Mouse (Mus musculus) liver, embryonic 13.5 days (tissue): ENCODE results near the gene Gm29427. TPM values are rescaled to one million over a fixed set of nuclear protein-coding genes. Genes with fewer than 3 reads are reported as not detected.

ENCODE experiments used
- ATAC-seq: fragments of 200-750 bp; cut with Nextera tagmentation; 2 replicates; pipeline ENCODE4 v1.8.0; 2017; ENCODE audit warnings: low read depth, mild to moderate bottlenecking, moderate number of reproducible peaks, moderate library complexity
- DNase-seq: peaks from one replicate; pipeline ENCODE4 v3.0.0; 2022
- H3K27ac ChIP-seq: fragments of 300-500 bp; sonication (generic); 2 replicates; pipeline ENCODE4 v1.5.1; 2015; ENCODE audit warnings: moderate library complexity, mild to moderate bottlenecking, inconsistent platforms
- H3K27me3 ChIP-seq: fragments of 300-500 bp; sonication (generic); 2 replicates; pipeline ENCODE4 v1.6.1; 2015; ENCODE audit warnings: mild to moderate bottlenecking, inconsistent platforms
- H3K36me3 ChIP-seq: fragments of 300-500 bp; sonication (generic); 2 replicates; pipeline ENCODE4 v1.6.1; 2015; ENCODE audit warnings: mild to moderate bottlenecking, inconsistent platforms
- H3K4me1 ChIP-seq: fragments of 300-500 bp; sonication (generic); replicated peaks from 2 replicates; pipeline ENCODE4 v1.6.1; 2015; ENCODE audit warnings: inconsistent platforms
- H3K4me2 ChIP-seq: fragments of 300-500 bp; sonication (generic); 2 replicates; pipeline ENCODE4 v1.6.1; 2015; ENCODE audit warnings: inconsistent platforms, mild to moderate bottlenecking, moderate library complexity
- H3K4me3 ChIP-seq: fragments of 300-500 bp; sonication (generic); replicated peaks from 2 replicates; pipeline ENCODE4 v1.5.1; 2015; ENCODE audit warnings: mild to moderate bottlenecking, inconsistent platforms
- H3K9ac ChIP-seq: fragments of 300-500 bp; sonication (generic); 2 replicates; pipeline ENCODE4 v1.6.1; 2015; ENCODE audit warnings: mild to moderate bottlenecking, inconsistent platforms
- H3K9me3 ChIP-seq: fragments of 300-500 bp; sonication (generic); replicated peaks from 2 replicates; pipeline ENCODE4 v1.6.1; 2016; ENCODE audit warnings: inconsistent platforms
- WGBS: fragments of 180-500 bp; shearing (Covaris S2); methylation state at CpG from one replicate; pipeline ENCODE4 v1.1.7; 2015; ENCODE audit not compliant: insufficient replicate concordance; 5-methylcytosine and 5-hydroxymethylcytosine counted together
- polyA plus RNA-seq: library from polyadenylated mRNA; unstranded; fragments of >200 nt; fragmentation: Nextera tagmentation; extraction: Ambion mirVana; gene quantifications from 2 replicates; pipeline ENCODE4 v1.2.1, GENCODE M21; 2015

Gm29427 gene
- not detected in 2 replicates for polyA plus RNA-seq

DNA sequence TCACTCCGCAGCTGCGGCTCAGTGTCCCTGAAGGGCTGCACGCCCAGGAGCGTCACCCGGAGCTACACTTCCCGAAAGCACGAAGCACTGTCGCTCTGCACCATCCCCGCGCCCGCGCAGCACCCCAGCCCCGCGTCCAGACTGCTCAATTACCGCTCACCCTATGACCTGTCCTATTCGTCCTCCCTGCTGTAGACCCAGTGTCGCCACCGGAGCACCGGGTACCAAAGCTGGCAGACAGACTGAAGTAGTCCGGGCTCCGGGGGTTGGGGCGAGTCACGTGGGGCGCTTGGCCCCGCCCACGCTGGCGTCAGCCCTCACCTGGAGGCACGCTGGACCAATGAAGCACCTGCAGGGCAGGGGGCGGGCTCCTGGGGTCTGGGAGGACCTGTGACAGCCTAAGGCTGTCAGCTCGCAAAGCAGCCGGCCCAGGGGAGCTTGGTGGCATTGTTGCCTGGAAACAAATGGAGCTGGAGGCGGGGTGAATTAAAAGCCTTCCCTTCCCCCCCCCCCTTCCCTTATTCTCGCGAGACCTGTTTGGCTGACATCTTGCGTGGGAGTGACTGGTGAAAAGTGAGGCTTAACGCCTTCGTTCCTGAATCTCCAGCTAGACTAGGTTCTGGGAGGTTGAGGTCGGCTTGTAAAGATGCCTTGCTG, at the start of gene Gm29427:
Gene Gm29427, minus strand, starts transcription at position 239 of the 657 bp plus-strand sequence.
- ATAC-seq (peak; percentile 88), DNase-seq (peak; percentile 95)
- H3K9ac ChIP-seq = peak within 1 kb of the TSS; percentile 89
- peaks cover 49% of the 10 kb centered on the region for H3K4me1 ChIP-seq
- peak within 1 kb of the TSS; percentile 98 for H3K4me2 ChIP-seq
- no peaks in the 10 kb centered on the region for H3K27me3 ChIP-seq
- H3K9me3 ChIP-seq = no peaks in the 10 kb centered on the region
- H3K36me3 ChIP-seq = peaks cover 30% of the 10 kb centered on the region
- H3K4me3 ChIP-seq = peak within 1 kb of the TSS; percentile 84
- peak within 1 kb of the TSS; percentile 97 for H3K27ac ChIP-seq
- WGBS = under 1% methylated on average over 38 of the region's 38 CpGs

GRCm38 (mm10) chr1:130764027-130764461, 48.4 kb upstream of the Gm29427 start:
- no peak overlapping the region for H3K4me3 ChIP-seq
- peaks cover 27% of the 10 kb centered on the region for H3K4me1 ChIP-seq
- H3K9ac ChIP-seq = no peak overlapping the region
- H3K27me3 ChIP-seq = no peaks in the 10 kb centered on the region
- H3K9me3 ChIP-seq = no peaks in the 10 kb centered on the region
- ATAC-seq (no peak), DNase-seq (no peak)
- no peak overlapping the region for H3K4me2 ChIP-seq
- 71% methylated on average over 12 of the region's 12 CpGs for WGBS
- H3K27ac ChIP-seq = peak overlapping the region; percentile 13; the same call in 1 of the 2 replicates
- H3K36me3 ChIP-seq = no peaks in the 10 kb centered on the region

DNA sequence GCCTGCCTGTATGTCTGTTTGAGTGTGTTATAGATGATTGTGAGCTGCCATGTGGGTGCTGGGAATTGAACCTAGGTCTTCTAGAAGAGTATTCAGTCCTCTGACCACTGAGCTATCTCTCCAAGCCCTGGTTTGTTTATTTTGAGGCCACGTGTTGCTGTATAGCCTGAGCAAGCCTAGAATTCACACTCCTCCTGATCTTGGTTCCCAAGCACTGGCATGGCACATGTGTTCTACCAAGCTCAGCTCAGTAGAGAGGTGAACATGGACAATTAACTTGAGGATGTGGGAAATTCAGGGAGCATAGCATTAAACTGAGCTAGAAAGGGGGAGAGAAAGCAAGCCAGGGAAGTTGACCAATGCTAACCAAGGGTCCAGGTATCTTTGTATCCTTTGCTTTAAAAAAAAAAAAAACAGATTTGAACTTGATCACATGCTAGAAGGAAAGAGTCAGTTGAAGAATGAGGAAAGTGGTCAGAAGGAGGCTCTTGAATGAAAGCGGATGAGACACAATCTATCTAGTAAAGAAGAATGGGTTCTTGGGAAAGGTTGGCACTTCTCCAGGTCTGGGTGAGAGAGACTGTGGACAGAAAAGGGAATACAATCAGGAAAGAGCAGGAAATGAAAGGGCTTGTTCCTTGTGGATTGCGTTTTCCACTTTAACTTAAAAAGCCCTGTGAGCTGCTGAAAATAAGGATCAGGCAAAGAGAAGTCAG, 46.6 kb upstream of the Gm29427 start:
- Histone ChIP-seq H3K4me1 (peaks cover 25% of the 10 kb centered on the region), H3K4me2 (no peak overlapping the region), H3K9ac (no peak overlapping the region), H3K27ac (no peak overlapping the region), H3K9me3 (no peaks in the 10 kb centered on the region), H3K36me3 (no peaks in the 10 kb centered on the region), H3K4me3 (no peak overlapping the region), H3K27me3 (no peaks in the 10 kb centered on the region)
- DNase-seq (no peak), ATAC-seq (no peak)
- 75% methylated on average over 3 of the region's 3 CpGs for WGBS

- Histone ChIP-seq H3K4me1 (peaks cover 20% of the 10 kb centered on the region), H3K4me2 (no peak overlapping the region), H3K4me3 (no peak overlapping the region), H3K36me3 (no peaks in the 10 kb centered on the region), H3K27ac (no peak overlapping the region), H3K27me3 (no peaks in the 10 kb centered on the region), H3K9me3 (no peaks in the 10 kb centered on the region), H3K9ac (no peak overlapping the region)
- 59% methylated on average over 1 of the region's 1 CpGs for WGBS
- DNase-seq (no peak), ATAC-seq (no peak)
Observed at GRCm38 (mm10) chr1:130761597-130761996, 46.0 kb upstream of the Gm29427 start.

DNA sequence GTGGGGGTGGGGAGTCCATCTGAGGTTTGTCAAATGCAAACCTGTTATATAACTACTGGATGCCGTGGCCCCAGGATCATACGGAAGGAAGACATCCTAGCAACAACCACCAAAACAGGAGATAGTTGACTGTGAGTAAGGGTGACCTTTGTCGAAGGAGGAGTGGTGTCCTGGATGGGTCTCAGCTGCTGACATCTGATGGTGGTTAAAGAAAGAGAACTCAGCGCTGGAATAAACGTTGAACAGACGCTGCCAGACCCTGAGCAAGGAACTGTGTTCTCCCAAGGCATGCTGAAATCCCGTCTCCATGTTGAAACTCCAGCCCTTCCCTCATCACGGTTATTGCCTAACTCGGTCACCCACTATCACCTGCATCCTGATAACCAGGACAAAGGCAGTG, 44.1 kb upstream of the Gm29427 start:
- Histone ChIP-seq H3K4me2 (no peak overlapping the region), H3K4me1 (peaks cover 18% of the 10 kb centered on the region), H3K9ac (no peak overlapping the region), H3K4me3 (no peak overlapping the region), H3K36me3 (no peaks in the 10 kb centered on the region), H3K9me3 (no peaks in the 10 kb centered on the region), H3K27ac (no peak overlapping the region), H3K27me3 (no peaks in the 10 kb centered on the region)
- ATAC-seq (no peak), DNase-seq (no peak)
- WGBS = 55% methylated on average over 9 of the region's 9 CpGs

DNA sequence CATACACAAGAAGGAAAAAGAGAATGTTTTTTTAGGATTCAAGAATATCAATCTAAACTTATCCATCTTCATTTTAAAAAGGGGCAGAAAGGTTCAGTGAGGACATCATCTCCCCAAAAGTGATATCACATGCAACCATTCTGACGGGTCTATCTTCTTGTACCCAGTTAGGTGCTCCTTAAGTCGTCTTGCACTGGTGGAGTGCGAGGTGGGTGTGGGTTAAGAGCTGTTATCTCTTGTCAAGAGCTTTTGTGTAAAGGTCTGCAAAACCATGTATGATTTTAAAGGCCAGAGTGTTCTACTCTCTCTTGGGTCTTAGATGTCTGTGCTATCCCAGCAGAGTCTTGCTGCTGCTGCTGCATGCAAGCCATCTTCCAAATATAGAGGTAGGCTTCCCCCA, 31.2 kb upstream of the Gm29427 start:
- Histone ChIP-seq H3K9ac (no peak overlapping the region), H3K4me1 (peaks cover 61% of the 10 kb centered on the region), H3K27me3 (no peaks in the 10 kb centered on the region), H3K36me3 (peaks cover 17% of the 10 kb centered on the region), H3K4me2 (peak overlapping the region; percentile 9; the same call in 1 of the 2 replicates), H3K4me3 (no peak overlapping the region), H3K27ac (peak overlapping the region; percentile 98; the same call in 1 of the 2 replicates), H3K9me3 (no peaks in the 10 kb centered on the region)
- ATAC-seq (peak; percentile 54), DNase-seq (no peak)
- 16% methylated on average over 3 of the region's 3 CpGs for WGBS

DNA sequence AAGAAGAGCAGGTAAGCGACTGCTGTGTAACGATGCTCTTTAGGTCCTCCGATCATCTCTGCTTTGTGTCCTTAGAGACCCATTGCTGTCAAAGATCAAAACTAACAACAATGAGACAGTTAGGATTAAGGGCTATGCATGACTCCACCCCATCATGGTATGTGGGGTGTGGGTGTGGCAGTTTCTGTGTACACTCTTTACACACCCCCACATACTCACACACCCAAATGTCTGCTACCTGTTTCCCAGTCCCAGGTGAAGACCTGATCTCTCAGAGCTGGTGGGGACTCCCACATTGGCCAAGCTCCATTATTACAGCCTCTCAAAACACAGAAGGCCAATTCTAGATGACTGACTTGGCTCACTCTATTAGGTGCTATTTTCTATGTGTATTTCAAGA, 30.0 kb upstream of the Gm29427 start:
- Histone ChIP-seq H3K27me3 (no peaks in the 10 kb centered on the region), H3K4me3 (no peak overlapping the region), H3K9me3 (no peaks in the 10 kb centered on the region), H3K36me3 (peaks cover 17% of the 10 kb centered on the region), H3K9ac (0 out of 2 replicates have a peak overlapping the region, but pooled peaks have one; percentile 3), H3K4me2 (peak overlapping the region; percentile 18; the same call in 1 of the 2 replicates), H3K4me1 (peaks cover 71% of the 10 kb centered on the region), H3K27ac (peak overlapping the region; percentile 98)
- ATAC-seq (no peak), DNase-seq (no peak)
- 79% methylated on average over 3 of the region's 3 CpGs for WGBS

GRCm38 (mm10) chr1:130744961-130745360, 29.4 kb upstream of the Gm29427 start:
- no peak for DNase-seq
- Histone ChIP-seq H3K27me3 (no peaks in the 10 kb centered on the region), H3K9ac (peak overlapping the region; percentile 87; the same call in 1 of the 2 replicates), H3K4me1 (peaks cover 77% of the 10 kb centered on the region), H3K9me3 (no peaks in the 10 kb centered on the region), H3K27ac (peak overlapping the region; percentile 98), H3K36me3 (peaks cover 17% of the 10 kb centered on the region), H3K4me3 (no peak overlapping the region), H3K4me2 (peak overlapping the region; percentile 18; the same call in 1 of the 2 replicates)
- WGBS = 80% methylated on average over 5 of the region's 5 CpGs
- no peak for ATAC-seq

DNA sequence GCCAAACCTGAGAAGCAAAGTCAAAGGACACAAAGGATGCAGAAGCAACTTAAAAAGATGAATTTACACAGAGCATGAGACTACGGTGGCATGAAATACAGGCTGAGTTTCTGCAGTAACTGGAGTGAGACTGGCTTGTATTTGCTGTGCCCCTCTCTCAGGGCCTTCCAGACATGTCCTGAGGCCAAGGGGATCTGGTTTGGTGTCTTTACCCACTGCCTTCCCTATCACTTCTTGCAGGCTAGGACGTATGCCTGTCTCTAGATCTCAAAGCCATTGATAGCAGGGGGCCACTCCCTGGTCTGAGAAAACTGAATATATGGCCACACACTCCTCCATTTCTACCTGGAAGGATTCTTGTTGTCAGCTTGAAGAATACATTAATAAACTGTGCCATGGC, 28.6 kb upstream of the Gm29427 start:
- 43% methylated on average over 2 of the region's 2 CpGs for WGBS
- peak overlapping the region; percentile 49 for H3K4me2 ChIP-seq

GRCm38 (mm10) chr1:130743775-130744174, 28.2 kb upstream of the Gm29427 start:
- H3K9me3 ChIP-seq = no peaks in the 10 kb centered on the region
- peak overlapping the region; percentile 98 for H3K27ac ChIP-seq
- DNase-seq = no peak

More for the DNA sequence above, 28.6 kb upstream of the Gm29427 start:
- ATAC-seq (peak; percentile 58), DNase-seq (peak; percentile 56)
- Histone ChIP-seq H3K27ac (peak overlapping the region; percentile 98), H3K9ac (peak overlapping the region; percentile 87), H3K4me1 (peaks cover 85% of the 10 kb centered on the region), H3K27me3 (no peaks in the 10 kb centered on the region), H3K9me3 (no peaks in the 10 kb centered on the region), H3K4me3 (no peak overlapping the region), H3K36me3 (peaks cover 17% of the 10 kb centered on the region)

GRCm38 (mm10) chr1:130742201-130742600, 26.6 kb upstream of the Gm29427 start:
- ATAC-seq = no peak
- Histone ChIP-seq H3K27me3 (no peaks in the 10 kb centered on the region), H3K4me2 (peak overlapping the region; percentile 80), H3K9me3 (no peaks in the 10 kb centered on the region), H3K27ac (peak overlapping the region; percentile 98), H3K4me1 (peaks cover 98% of the 10 kb centered on the region), H3K36me3 (peaks cover 19% of the 10 kb centered on the region), H3K9ac (peak overlapping the region; percentile 87), H3K4me3 (no peak overlapping the region)
- DNase-seq = no peak
- WGBS = 69% methylated on average over 7 of the region's 7 CpGs

More at GRCm38 (mm10) chr1:130743775-130744174, 28.2 kb upstream of the Gm29427 start:
- ATAC-seq = no peak
- peak overlapping the region; percentile 49 for H3K4me2 ChIP-seq
- H3K4me1 ChIP-seq = peaks cover 89% of the 10 kb centered on the region
- 32% methylated on average over 1 of the region's 1 CpGs for WGBS
- H3K9ac ChIP-seq = peak overlapping the region; percentile 87
- H3K36me3 ChIP-seq = peaks cover 17% of the 10 kb centered on the region
- H3K27me3 ChIP-seq = no peaks in the 10 kb centered on the region
- H3K4me3 ChIP-seq = no peak overlapping the region
